Mouse (Mus musculus) thymus, postnatal 4 days (tissue): ENCODE results near the gene Cabp2.
"Not testable (repeated sequence)": the region's sequence is repeated elsewhere in the genome, so short reads cannot be mapped to it uniquely, and the experiment has no call there.

Experiments
- DNase-seq: peaks from one replicate; pipeline ENCODE4 v3.0.0; 2021

Gene Cabp2

GRCm38 (mm10) chr19:4103294-4103693 lies 21.9 kb downstream of the Cabp2 start:
- no peak for DNase-seq

DNA sequence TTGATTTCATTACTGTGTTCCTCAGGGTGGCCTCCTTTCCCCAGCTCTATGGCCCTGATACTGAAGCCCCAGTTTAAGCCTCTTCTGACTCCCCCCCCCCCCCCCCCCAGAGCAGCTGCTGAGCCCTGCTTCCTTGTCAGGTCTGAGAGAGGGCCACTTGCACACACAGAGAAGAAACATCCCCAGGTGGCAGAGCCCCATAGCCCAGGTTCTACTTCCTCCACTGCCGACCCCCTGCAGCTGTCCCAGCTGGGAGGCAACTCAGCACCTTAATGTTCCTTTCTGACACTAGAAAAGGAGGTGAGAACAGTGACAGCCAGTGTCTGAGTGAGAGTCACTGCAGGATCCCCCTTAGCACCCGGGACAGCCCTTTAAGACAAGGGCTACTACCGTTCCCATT lies 22.4 kb downstream of the Cabp2 start:
- peak; percentile 51 for DNase-seq

DNA sequence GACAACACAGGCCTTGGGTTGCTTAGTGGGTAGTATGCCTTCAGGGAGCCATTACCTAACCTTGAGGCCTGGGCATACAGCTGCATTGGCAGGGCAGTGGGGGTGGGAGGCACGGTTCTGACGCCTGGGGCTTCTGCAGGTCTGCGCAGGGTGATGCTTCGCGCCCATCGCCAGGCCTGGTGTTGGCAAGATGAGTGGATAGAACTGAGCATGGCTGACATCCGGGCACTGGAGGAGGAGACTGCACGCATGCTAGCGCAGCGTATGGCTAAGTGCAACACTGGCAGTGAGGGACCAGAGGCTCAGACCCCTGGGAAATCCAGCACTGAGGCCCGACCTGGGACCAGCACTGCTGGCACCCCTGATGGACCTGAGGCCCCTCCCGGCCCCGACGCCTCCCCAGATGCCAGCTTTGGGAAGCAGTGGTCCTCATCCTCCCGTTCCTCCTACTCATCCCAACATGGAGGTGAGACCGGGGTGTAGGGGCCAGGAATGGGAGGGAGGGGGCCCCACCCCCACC lies 23.4 kb downstream of the Cabp2 start:
- no peak for DNase-seq

- DNase-seq = no peak
Observed at GRCm38 (mm10) chr19:4106654-4107053, 25.3 kb downstream of the Cabp2 start.

DNA sequence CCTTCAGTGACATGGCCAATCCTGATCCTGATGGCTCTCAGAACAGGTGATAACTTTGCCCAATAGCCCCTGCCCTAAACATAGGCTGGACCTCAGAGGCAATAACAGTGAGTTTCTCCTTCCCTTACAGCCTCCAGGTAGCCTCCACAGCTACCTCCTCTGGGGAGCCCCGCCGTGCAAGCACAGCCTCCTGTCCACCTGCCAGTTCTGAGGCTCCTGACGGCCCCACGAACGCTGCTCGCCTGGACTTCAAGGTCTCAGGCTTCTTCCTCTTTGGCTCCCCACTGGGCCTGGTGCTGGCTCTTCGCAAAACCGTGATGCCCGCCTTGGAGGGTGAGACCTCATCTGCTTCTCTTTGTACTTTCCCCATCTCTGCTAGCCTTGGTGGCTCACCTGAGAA lies 27.2 kb downstream of the Cabp2 start:
- no peak for DNase-seq

GRCm38 (mm10) chr19:4112063-4112960 lies 30.9 kb downstream of the Cabp2 start:
- no peak for DNase-seq

DNA sequence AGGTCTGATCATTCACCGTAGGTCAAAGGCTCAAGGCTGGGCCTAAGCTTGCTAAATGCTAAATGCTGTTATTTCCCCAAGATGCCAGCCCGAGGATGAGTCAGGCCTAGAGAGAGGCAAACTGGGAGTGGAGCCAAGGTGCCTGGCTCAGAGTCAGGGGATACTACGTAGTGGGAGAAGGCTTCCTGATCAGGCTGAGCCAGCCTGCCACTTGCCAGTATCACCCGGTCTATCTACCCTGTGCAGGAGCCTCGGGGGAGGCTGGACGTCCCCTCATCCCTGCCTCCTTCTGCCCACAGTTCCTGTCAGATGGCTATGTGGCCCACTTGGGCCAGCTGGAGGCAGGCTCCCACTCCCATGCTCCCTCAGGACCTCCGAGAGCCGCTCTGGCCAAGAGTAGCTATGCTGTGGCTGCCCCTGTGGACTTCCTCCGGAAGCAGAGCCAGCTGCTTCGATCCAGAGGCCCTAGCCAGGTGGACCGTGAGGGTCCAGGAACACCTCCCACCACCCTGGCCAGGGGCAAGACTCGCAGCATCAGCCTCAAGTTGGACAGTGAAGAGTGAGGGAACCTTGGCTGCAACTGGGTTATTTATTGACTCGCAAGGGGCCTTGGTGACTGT lies 31.9 kb downstream of the Cabp2 start:
- no peak for DNase-seq

GRCm38 (mm10) chr19:4113806-4114230 lies 32.4 kb downstream of the Cabp2 start:
- DNase-seq = peak; percentile 61

GRCm38 (mm10) chr19:4114551-4114950 lies 33.2 kb downstream of the Cabp2 start:
- DNase-seq = peak; percentile 51

GRCm38 (mm10) chr19:4115144-4115543 lies 33.8 kb downstream of the Cabp2 start:
- DNase-seq = no peak

DNA sequence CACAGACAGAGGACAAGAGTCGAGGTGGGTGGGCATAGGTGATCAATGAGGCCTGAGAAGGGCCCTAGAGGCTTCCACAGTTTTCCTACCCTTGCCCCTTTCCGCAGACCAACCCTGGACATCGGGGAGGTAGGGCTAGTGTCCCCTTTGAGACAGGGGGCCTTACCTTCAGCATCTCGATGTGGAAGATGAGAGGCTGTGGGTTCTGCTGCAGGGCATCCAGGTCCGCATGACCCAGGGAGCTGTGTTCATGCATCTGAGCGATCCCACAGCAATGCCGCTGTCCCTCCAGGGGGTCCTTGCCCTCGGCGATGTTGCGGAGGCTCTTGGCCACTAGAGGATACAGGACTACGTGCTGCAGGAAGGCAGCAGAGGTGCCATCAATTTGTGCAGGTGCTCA lies 34.4 kb downstream of the Cabp2 start:
- no peak for DNase-seq

DNA sequence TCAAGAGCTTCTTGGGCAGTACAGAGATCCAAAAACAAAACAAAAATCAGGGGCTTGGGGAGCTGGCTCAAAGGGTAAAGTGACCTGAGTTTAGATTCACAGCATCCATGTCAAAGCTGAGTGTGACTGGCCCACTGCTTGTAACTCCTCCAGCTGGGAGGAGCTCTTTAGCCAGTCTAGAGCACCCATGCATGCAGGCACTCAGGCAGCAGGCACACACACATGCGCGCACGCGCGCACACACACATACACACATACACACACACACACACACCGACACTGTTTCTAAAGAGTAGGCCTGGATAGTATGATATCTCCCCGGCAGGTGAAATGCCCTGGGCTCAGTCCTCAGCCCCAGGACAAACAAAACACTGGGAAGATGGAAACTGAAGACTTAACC lies 35.6 kb downstream of the Cabp2 start:
- no peak for DNase-seq

- no peak for DNase-seq
Observed at GRCm38 (mm10) chr19:4118350-4118749, 37.0 kb downstream of the Cabp2 start.

DNA sequence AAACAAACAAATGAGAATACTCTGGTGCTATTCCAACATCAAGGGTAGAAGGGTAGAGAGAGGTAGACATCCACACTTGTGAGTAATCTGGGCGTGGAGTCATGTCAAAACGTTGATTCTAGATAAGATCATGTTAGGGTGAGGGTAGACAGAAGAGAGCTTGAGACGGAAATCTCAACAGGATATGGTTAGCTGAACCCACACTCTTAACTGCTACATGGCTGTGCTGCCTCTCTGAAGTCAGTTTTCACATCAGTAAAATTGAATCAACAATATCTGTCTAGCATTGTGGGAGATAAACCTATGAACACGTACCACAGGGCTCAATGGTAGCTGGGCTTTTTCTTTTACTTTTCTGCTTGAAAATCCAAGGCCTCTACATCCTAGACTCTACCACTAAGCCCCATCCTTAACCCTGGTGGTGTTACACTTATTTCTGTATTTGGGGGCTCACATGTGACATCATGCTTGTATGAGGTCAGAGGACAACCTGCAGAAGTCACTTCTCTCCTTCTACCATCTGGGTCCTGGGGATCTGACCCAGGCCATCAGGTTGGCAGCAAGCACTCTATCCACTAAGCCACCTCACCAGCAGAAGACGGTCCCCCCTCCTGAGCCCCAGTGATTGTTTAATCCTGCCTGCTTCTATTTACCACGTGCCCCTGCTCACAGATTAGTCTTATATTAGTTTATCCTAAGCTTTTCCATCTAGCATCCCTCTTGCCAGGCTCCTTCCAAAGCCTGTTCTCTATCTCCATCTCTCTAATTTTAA lies 38.5 kb downstream of the Cabp2 start:
- DNase-seq = no peak

GRCm38 (mm10) chr19:4120496-4120895 lies 39.1 kb downstream of the Cabp2 start:
- DNase-seq = no peak

DNA sequence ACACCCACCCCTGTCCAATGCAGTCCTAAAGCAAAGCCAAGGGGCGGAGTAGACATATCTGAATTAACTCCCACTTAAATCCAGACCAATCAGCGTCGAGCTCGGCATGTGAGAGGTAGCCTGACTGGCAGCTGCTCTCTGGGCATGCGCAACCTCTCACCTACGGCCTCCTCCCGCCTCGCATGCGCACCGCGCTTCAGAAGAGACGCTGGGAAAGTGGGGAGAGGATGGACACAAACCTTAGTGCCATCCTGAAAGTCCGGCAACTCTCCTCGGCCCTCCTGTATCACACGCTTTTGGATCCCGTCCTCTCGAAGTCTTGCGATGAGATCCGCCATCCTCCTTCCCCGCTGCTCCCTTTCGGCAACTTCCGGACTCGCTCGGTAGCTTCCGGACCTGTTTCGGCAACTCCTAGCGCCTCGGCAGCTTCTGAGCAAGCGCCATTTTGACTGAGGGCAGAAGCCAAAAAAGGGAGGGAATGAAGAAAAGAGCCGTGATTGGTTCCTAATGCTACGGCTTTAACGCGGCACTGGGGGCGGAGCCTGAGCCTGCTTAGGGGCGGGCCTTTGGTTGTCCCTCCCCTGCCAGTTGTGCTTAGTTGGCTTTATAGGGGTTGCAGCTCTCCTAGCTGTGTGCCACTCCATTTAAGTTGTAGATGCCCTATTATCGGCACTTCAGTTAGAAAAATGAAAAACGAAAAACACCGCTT lies 39.9 kb downstream of the Cabp2 start:
- DNase-seq = peak; percentile 99

DNA sequence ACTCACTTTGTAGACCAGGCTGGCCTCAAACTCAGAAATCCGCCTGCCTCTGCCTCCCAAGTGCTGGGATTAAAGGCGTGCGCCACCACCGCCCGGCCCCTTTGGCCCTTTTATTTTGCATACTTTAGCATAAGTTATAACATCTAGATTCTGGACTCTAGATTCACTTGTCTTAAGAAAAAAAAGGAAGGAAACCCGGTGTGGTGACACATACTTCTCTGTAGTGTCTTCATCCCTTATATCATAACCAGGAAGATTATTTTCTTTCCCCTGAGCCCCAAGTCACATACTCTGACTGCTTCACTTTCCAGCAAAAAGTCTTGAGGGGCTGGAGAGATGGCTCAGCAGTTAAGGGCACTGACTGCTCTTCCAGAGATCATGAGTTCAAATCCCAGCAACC lies 40.5 kb downstream of the Cabp2 start:
- not testable (repeated sequence) for DNase-seq

GRCm38 (mm10) chr19:4122411-4123370 lies 41.3 kb downstream of the Cabp2 start:
- no peak for DNase-seq

- no peak for DNase-seq
Observed at GRCm38 (mm10) chr19:4124432-4124831, 43.1 kb downstream of the Cabp2 start.

DNA sequence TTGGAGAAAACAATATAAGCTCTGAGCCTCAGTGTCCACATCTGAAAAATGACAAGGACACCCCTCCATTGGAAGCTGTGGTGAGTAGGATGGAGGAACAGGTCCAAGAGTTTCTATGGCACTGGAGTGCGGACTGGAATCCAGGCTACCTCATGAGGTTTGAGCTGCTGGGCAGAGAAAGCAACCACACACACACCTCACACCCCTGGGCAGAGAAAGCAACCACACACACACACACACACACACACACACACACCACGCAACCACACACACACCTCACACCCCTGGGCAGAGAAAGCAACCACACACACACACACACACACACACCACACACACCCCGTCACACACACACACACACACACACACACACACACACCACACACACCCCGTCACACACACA lies 43.9 kb downstream of the Cabp2 start:
- not testable (repeated sequence) for DNase-seq
